Mouse (Mus musculus) cerebellum, adult 11-12 months (tissue): ENCODE results near the gene 2310022A10Rik.

Experiments used
- DNase-seq: peaks from one replicate; pipeline ENCODE4 v3.0.0; 2022

Gene 2310022A10Rik

GRCm38 (mm10) chr7:27552931-27553513 lies at the start of gene 2310022A10Rik, which contains the start of gene Pld3:
2310022A10Rik (plus strand) TSS chr7:27553233.
Pld3 (minus strand) TSS chr7:27553218.
- DNase-seq = peak; percentile 99

GRCm38 (mm10) chr7:27506765-27507370 lies 46.2 kb upstream of the 2310022A10Rik start:
- DNase-seq = no peak

- DNase-seq = peak; percentile 92
Measured at GRCm38 (mm10) chr7:27507711-27508647, 45.1 kb upstream of the 2310022A10Rik start.

GRCm38 (mm10) chr7:27508648-27509005 lies 44.4 kb upstream of the 2310022A10Rik start:
- peak; percentile 63 for DNase-seq

GRCm38 (mm10) chr7:27510809-27511208 lies 42.2 kb upstream of the 2310022A10Rik start:
- no peak for DNase-seq

- no peak for DNase-seq
Measured at GRCm38 (mm10) chr7:27514961-27515360, 38.1 kb upstream of the 2310022A10Rik start.

- no peak for DNase-seq
Measured at GRCm38 (mm10) chr7:27518314-27518713, 34.7 kb upstream of the 2310022A10Rik start.

- DNase-seq = no peak
Measured at GRCm38 (mm10) chr7:27520104-27520503, 32.9 kb upstream of the 2310022A10Rik start.

GRCm38 (mm10) chr7:27520599-27520998 lies 32.4 kb upstream of the 2310022A10Rik start:
- DNase-seq = no peak

- no peak for DNase-seq
Measured at GRCm38 (mm10) chr7:27522967-27523366, 30.1 kb upstream of the 2310022A10Rik start, which contains the start of gene Hipk4. Hipk4 (plus strand) TSS chr7:27523267.

- no peak for DNase-seq
Measured at GRCm38 (mm10) chr7:27523805-27524204, 29.2 kb upstream of the 2310022A10Rik start.

- peak; percentile 71 for DNase-seq
Measured at GRCm38 (mm10) chr7:27526039-27526827, 26.8 kb upstream of the 2310022A10Rik start.

- DNase-seq = no peak
Measured at GRCm38 (mm10) chr7:27529070-27529469, 24.0 kb upstream of the 2310022A10Rik start.

- no peak for DNase-seq
Measured at GRCm38 (mm10) chr7:27530937-27531336, 22.1 kb upstream of the 2310022A10Rik start.

GRCm38 (mm10) chr7:27531707-27532106 lies 21.3 kb upstream of the 2310022A10Rik start:
- no peak for DNase-seq

GRCm38 (mm10) chr7:27532480-27533050 lies 20.5 kb upstream of the 2310022A10Rik start:
- DNase-seq = no peak

GRCm38 (mm10) chr7:27535386-27535785 lies 17.6 kb upstream of the 2310022A10Rik start:
- DNase-seq = no peak

GRCm38 (mm10) chr7:27536618-27537017 lies 16.4 kb upstream of the 2310022A10Rik start:
- no peak for DNase-seq

- DNase-seq = no peak
Measured at GRCm38 (mm10) chr7:27537998-27538397, 15.0 kb upstream of the 2310022A10Rik start.

- no peak for DNase-seq
Measured at GRCm38 (mm10) chr7:27538797-27539196, 14.2 kb upstream of the 2310022A10Rik start.

GRCm38 (mm10) chr7:27540521-27540920 lies 12.5 kb upstream of the 2310022A10Rik start:
- DNase-seq = no peak

- no peak for DNase-seq
Measured at GRCm38 (mm10) chr7:27540935-27541334, 12.1 kb upstream of the 2310022A10Rik start.
